Mouse (Mus musculus) NIH3T3 (cell line): Measurements from ENCODE around the gene Osbp.

Experiments
- DNase-seq: peaks from one replicate; pipeline ENCODE4 v3.0.0-alpha.2; 2012; ENCODE audit warnings: low read depth

Gene Osbp

DNA sequence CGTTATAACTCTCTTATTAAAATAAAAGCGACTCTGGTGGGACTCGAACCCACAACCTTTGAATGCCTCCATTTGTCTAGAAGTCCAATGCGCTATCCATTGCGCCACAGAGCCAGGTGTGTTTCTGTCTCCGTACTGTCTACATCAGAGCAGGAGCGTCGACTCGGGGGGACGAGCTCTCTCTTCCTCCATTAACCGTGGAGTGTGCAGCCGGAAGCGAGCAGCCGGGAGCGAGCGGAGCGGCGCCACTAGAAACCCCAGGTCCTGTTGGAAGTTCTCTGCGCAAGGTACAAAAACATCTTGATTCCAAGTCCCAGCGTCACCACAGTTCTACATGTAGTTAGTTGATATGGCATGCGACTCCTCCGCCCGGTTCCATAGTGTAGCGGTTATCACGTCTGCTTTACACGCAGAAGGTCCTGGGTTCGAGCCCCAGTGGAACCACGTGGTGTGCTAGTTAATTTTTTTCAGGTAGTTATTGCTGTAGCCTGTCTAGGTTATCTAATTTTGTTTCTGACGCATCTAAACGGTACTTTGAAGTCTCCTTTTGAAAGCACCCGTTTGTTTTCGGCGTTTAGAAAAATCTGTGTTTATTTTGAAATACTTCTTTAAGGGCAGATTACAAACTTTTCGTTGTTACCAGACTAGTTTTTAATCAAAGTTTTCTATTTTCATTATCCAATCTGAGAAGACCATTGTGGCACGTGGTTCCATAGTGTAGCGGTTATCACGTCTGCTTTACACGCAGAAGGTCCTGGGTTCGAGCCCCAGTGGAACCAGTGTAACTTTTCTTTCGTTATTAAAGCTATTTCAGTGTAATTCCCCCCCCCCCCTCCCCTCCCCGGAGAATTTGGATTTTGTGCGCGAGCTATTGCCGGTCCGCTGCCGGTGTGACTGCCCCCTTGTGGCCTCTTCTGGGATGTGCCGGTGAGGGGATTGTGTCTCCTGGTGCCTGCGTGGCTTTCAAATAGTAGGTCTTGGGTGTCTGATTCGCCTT lies 46.1 kb downstream of the Osbp start:
- peak; percentile 99 for DNase-seq

DNA sequence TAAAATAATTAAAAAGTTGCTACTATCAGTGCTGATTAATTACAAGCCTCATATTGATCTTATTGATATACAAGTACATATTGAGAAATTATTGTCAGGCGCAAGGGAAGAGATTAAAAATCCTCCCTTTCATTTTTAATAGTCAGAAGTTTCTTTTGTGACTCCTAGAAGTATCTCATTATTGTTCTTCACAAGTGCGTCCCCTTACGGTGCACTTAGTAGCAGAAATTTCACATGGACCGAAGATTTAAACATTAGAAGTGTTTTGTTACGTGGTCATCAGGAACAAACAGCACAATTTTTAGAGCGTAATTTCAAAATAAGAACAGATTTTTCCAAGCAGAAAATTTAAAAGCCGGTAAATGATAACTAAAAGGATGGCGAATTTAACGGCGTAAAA lies 46.9 kb downstream of the Osbp start:
- DNase-seq = peak; percentile 63

DNA sequence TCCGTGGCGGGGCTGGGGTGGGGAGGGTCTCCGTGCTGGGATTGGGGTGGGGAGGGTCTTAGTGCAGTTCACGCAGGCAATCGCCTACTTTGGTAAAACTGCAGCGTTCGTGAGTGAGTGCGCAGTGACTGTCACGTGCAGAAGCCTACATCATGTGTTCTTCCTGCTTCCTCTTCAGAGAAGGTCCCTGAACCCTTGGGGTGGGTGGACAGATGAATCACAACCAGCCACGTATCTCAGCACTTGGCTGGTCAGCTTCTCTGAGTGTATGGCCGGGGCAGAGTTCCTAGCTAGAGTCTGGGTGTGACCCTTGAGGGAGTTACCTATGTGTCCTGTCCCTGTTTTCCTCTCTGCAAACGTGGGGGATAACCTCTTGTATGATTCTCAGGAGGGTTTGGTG lies 47.5 kb downstream of the Osbp start:
- DNase-seq = peak; percentile 87

DNA sequence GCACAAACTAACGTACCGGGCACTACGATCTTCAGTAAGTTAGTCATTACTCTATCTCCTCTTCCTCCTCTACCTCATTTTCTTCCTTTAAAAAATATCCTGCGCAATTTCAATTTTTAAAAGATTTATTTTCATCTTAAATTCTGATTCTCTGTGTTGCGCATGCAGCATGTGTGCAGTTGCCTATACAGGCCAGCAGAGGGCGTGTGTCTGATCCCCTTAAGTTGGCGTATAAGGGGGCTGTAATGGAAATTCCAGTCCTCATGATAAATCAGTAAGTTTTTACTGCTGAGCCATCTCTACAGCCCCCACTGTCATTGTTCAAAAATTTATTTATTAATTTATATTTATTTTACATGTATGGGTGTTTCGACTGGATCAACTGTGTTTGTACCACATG lies 50.0 kb downstream of the Osbp start:
- DNase-seq = peak; percentile 38

DNA sequence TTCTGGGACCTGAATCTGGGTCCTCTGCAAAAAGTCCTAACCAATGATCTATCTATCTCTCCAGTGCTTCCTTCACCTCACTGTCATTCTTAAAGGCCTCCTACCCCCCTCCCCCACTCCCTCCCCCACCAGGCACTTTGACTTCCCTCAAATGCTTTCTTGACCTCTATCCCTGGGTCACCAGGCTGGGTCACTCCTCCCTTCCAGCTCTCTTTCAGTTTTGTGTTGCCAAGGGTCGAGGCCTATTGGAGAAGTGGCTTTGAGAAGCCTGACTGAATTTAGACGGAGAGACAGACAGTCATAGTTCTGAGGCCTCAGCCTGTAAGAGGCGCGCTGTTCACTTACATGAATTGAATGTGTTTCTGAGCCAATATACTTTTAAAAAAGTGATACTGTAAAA lies 50.5 kb downstream of the Osbp start:
- no peak for DNase-seq

DNA sequence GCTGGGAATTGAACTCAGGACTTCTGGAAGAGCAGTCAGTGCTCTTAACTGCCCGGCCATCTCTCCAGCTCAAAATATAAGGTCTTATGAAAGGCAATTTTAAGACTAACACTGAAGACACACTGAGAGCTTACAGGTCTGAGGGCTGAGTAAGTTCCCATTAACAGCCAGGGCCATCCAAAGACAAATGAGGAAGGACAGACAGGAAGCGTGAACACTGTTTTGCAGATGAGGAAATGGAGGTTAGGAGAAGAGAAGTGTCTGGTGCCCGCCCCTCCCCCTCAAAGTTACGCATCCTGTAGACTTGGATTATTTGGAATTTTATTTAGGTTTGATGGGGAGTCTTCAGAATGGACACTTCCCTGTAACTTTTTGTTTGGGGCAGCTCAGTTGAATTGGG lies 58.4 kb downstream of the Osbp start:
- DNase-seq = no peak

DNA sequence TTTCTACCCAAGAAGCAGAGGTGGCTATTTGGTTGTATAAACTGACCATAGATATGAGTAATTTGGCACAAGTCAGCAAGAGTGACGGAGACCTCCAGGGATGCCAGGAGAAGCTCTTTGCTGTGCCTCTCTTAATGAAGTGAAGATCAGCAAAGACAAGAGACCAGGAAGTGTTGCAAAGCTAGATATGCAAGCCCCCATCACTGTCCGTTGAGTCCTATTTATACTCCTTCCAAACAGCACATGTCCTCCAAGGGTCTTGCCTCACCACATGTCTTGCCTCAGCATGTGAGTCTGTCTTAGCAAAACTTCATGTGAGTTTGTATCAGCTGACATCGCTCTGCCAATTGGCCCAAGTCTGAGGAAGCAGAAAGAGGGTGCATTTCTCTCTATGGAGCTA lies 59.6 kb downstream of the Osbp start:
- DNase-seq = no peak

DNA sequence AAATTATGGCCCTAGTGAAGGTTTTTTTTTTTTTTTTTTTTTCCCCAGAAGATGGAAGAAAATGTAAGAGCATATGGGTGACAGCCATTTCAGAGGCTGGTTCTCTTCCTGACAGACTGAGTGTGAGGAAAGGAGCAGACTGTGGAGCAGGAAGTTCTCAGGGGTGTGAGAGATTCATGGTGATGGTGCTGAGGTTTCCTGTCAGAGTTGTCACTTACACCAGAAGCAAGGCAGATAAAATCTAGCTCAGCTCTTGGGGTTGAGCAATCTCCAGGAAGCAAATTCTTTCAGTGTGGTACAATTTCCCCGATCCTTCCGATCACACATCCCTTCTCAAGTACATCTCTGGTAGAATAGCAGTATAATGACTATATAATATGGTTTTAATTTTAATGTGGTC lies 60.9 kb downstream of the Osbp start:
- DNase-seq = no peak

DNA sequence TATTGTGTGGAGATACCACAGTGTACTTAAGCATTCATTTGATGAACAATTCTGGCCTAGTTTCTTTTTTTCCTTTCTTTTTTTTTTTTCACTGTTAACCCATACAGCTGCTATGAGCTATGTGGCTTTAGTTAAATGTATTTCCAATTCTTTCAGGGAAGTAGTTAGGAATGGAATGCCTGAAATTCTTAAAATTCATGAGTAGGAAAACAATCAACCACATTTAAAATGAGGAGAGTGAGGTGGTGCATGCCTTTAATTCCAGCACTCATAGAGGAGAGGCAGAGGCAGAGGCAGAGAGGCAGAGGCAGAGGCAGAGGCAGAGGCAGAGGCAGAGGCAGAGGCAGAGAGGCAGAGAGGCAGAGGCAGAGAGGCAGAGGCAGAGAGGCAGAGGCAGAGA lies 72.0 kb downstream of the Osbp start:
- no peak for DNase-seq

DNA sequence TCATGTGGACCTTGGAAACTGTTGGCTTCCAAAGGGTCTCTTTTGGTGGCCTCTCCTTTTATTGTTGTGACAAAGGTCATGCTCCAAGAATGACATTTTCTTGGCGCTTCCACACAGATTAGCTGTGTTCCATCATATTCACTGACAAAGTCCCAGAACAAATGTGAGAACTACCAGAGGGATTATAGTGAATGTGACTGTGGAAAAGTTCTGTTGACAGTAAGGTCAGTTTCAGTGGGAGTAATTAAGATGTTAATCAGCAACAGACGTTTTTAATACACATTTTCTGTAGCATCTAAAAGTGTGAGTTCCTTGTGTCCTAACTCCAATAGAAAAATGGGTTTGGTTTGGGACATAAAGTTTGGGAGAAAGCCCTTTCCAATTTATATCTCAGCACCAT lies 75.5 kb downstream of the Osbp start, which contains the start of gene Olfr1423:
TSS of gene Olfr1423 (minus strand) at position 101 of the 400 bp plus-strand sequence.
- DNase-seq = no peak

DNA sequence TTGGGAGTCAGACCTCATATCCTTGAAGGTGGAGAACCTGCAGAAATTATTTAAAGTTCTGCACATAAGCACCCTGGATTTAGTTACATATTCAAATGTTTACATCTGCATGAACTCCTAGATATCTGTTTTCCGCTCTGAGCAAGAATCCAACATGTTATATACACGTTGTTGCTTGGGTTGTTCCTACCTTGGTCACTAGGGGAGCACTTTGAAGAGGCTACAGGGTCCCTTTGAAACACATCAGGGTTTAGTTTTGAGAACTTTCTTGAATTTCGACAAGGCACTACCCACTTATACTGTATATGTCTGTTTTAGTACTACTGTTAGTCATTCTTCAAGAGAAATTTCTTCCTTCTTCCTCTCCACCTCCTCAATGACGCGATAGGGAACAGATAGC lies 77.4 kb downstream of the Osbp start:
- DNase-seq = no peak
